Mouse (Mus musculus) heart, embryonic 12.5 days (tissue): ENCODE results near the gene Polg. TPM values are rescaled to one million over a fixed set of nuclear protein-coding genes. Genes with fewer than 3 reads are reported as not detected.
A peak's percentile ranks its signal among the peaks of the same experiment; 100 is the strongest.

Source experiments
- ATAC-seq: fragments of 200-750 bp; cut with Nextera tagmentation; 2 replicates; pipeline ENCODE4 v1.8.0; 2017; ENCODE audit warnings: moderate TSS enrichment, moderate library complexity; ENCODE audit not compliant: insufficient number of reproducible peaks, low FRiP score
- H3K27ac ChIP-seq: fragments of 300-500 bp; sonication (generic); 2 replicates; pipeline ENCODE4 v1.5.1; 2016; ENCODE audit warnings: mild to moderate bottlenecking, moderate library complexity; ENCODE audit not compliant: poor library complexity, severe bottlenecking
- H3K27me3 ChIP-seq: fragments of 300-500 bp; sonication (generic); replicated peaks from 2 replicates; pipeline ENCODE4 v1.6.1; 2016; ENCODE audit warnings: mild to moderate bottlenecking, moderate library complexity
- H3K36me3 ChIP-seq: fragments of 300-500 bp; sonication (generic); 2 replicates; pipeline ENCODE4 v1.6.1; 2016; ENCODE audit warnings: mild to moderate bottlenecking, moderate library complexity
- H3K4me1 ChIP-seq: fragments of 300-500 bp; sonication (generic); replicated peaks from 2 replicates; pipeline ENCODE4 v1.6.1; 2016; ENCODE audit warnings: mild to moderate bottlenecking
- H3K4me2 ChIP-seq: fragments of 300-500 bp; sonication (generic); 2 replicates; pipeline ENCODE4 v1.6.1; 2016; ENCODE audit warnings: mild to moderate bottlenecking, moderate library complexity
- H3K4me3 ChIP-seq: fragments of 300-500 bp; sonication (generic); 2 replicates; pipeline ENCODE4 v1.5.1; 2016; ENCODE audit warnings: mild to moderate bottlenecking
- H3K9ac ChIP-seq: fragments of 300-500 bp; sonication (generic); 2 replicates; pipeline ENCODE4 v1.6.1; 2016; ENCODE audit warnings: mild to moderate bottlenecking, moderate library complexity
- H3K9me3 ChIP-seq: fragments of 300-500 bp; sonication (generic); replicated peaks from 2 replicates; pipeline ENCODE4 v1.6.1; 2016; ENCODE audit warnings: mild to moderate bottlenecking, moderate library complexity
- WGBS: fragments of 180-500 bp; shearing (Covaris S2); methylation state at CpG from one replicate; pipeline ENCODE4 v1.1.7; 2016; 5-methylcytosine and 5-hydroxymethylcytosine counted together
- polyA plus RNA-seq: library from polyadenylated mRNA; unstranded; fragments of >200 nt; fragmentation: Nextera tagmentation; extraction: Ambion mirVana; gene quantifications from 2 replicates; pipeline ENCODE4 v1.2.1, GENCODE M21; 2016

Polg gene
- polyA plus RNA-seq, 1 experiment from 2014 or later, result 37.9 TPM

- ATAC-seq, result no peak
- Histone ChIP-seq H3K9ac (no peak overlapping the region), H3K27ac (no peak overlapping the region), H3K9me3 (no peaks in the 10 kb centered on the region), H3K4me2 (no peak overlapping the region), H3K4me3 (no peak overlapping the region), H3K36me3 (no peaks in the 10 kb centered on the region), H3K27me3 (peaks cover 63% of the 10 kb centered on the region), H3K4me1 (no peaks in the 10 kb centered on the region)
- WGBS, result 11% methylated on average over 8 of the region's 8 CpGs
Observed at GRCm38 (mm10) chr7:79493915-79494314, 27.8 kb upstream of the Polg start.

DNA sequence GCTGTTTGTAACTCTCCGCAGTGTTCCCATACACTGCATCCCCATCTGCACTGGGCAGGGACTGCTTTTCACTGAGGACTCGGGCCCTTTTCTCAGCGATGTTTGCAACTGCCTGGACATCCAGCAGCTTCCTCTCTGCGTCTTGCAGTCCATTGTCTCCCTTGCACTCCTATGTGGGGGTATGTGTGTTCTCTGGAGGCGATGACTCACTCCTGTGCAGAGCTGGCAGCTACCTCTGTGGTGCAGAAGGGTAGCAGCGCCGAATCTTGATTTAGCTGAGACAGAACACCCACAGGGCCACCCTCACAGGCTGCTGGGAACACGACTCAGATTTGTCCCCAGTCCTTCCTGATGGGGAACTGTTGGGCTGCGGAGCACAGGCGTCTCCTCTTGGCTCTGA, 20.4 kb upstream of the Polg start:
- ATAC-seq, result no peak
- H3K4me2 ChIP-seq, result no peak overlapping the region
- no peak overlapping the region for H3K9ac ChIP-seq
- H3K27ac ChIP-seq, result no peak overlapping the region
- no peak overlapping the region for H3K4me3 ChIP-seq
- WGBS, result 40% methylated on average over 10 of the region's 10 CpGs
- no peaks in the 10 kb centered on the region for H3K9me3 ChIP-seq
- no peaks in the 10 kb centered on the region for H3K36me3 ChIP-seq
- no peaks in the 10 kb centered on the region for H3K4me1 ChIP-seq
- H3K27me3 ChIP-seq, result peaks cover 8% of the 10 kb centered on the region

GRCm38 (mm10) chr7:79474831-79475399, 8.8 kb upstream of the Polg start:
- Histone ChIP-seq H3K9ac (no peak overlapping the region), H3K4me2 (no peak overlapping the region), H3K4me1 (no peaks in the 10 kb centered on the region), H3K9me3 (0 out of 2 replicates have a peak, but pooled peaks cover 3% of the 10 kb centered on the region), H3K27ac (no peak overlapping the region), H3K4me3 (no peak overlapping the region), H3K27me3 (0 out of 2 replicates have a peak, but pooled peaks cover 4% of the 10 kb centered on the region), H3K36me3 (no peaks in the 10 kb centered on the region)
- no peak for ATAC-seq
- 78% methylated on average over 5 of the region's 5 CpGs for WGBS

DNA sequence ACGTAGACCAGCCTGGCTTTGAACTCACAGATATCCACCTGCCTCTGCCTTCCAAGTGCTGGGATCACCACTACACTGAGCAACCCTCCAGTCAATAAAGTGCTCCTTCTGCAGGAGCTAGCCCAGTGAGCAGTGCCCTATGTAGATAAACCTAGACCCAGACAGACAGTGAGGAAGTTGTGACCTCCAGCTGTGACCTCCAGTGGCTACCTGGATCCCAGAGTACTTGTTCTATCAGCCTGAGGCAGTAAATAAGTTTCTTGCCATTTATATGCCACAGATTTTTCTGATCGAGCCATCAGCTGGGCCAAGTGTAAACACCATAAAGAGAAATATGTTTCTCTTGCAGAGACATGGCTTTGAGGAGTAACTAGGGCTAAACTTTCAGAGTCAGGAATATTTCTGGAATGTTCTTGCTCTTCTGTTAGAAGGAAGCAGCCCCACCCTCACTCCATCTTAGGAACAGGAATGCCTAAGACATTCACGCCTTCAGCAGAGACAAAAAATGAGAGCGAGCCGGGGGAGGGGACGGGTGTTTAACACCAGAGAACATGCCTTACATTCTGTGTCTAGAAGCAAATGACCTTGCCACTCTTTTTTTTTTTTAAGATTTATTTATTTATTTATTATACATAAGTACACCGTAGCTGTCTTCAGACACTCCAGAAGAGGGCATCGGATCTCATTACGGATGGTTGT, 7.5 kb upstream of the Polg start:
- Histone ChIP-seq H3K9me3 (0 out of 2 replicates have a peak, but pooled peaks cover 3% of the 10 kb centered on the region), H3K27ac (no peak overlapping the region), H3K4me3 (no peak overlapping the region), H3K4me1 (peaks cover 4% of the 10 kb centered on the region), H3K9ac (no peak overlapping the region), H3K27me3 (0 out of 2 replicates have a peak, but pooled peaks cover 4% of the 10 kb centered on the region), H3K4me2 (no peak overlapping the region), H3K36me3 (no peaks in the 10 kb centered on the region)
- 84% methylated on average over 9 of the region's 9 CpGs for WGBS
- ATAC-seq, result 0 out of 2 replicates have a peak, but pooled peaks have one; percentile 29

DNA sequence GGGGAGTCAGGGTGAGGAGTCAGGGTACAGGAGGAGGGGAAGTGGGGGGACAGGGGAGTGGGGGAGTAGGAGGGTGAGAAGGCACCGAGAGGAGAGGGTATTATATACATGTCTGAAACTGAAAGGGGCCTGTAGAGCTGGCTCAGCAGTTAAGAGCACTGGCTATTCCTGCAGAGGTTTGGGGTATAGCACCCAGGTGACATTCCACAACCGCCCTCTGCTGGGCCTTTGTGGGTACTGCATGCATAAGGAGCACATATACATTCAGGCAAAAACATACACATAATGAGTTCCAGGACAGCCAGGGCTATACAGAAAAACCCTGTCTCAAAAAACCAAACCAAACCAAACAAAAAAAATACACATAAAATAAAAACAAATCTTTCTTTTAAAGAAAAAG, 6.6 kb upstream of the Polg start:
- no peaks in the 10 kb centered on the region for H3K36me3 ChIP-seq
- H3K4me3 ChIP-seq, result no peak overlapping the region
- whole genome bisulfite sequencing, result 50% methylated on average over 2 of the region's 2 CpGs
- H3K4me1 ChIP-seq, result peaks cover 5% of the 10 kb centered on the region
- 0 out of 2 replicates have a peak, but pooled peaks cover 4% of the 10 kb centered on the region for H3K27me3 ChIP-seq
- no peak overlapping the region for H3K27ac ChIP-seq
- no peak overlapping the region for H3K4me2 ChIP-seq
- 0 out of 2 replicates have a peak, but pooled peaks cover 3% of the 10 kb centered on the region for H3K9me3 ChIP-seq
- no peak for ATAC-seq
- no peak overlapping the region for H3K9ac ChIP-seq

GRCm38 (mm10) chr7:79471436-79471835, 5.3 kb upstream of the Polg start:
- WGBS, result 61% methylated on average over 7 of the region's 7 CpGs
- Histone ChIP-seq H3K4me3 (no peak overlapping the region), H3K36me3 (no peaks in the 10 kb centered on the region), H3K4me1 (peaks cover 14% of the 10 kb centered on the region), H3K9me3 (0 out of 2 replicates have a peak, but pooled peaks cover 3% of the 10 kb centered on the region), H3K27ac (no peak overlapping the region), H3K9ac (no peak overlapping the region), H3K27me3 (no peaks in the 10 kb centered on the region), H3K4me2 (no peak overlapping the region)
- ATAC-seq, result no peak

GRCm38 (mm10) chr7:79470718-79471117, 4.6 kb upstream of the Polg start:
- Histone ChIP-seq H3K9ac (no peak overlapping the region), H3K27ac (no peak overlapping the region), H3K4me1 (peaks cover 14% of the 10 kb centered on the region), H3K9me3 (0 out of 2 replicates have a peak, but pooled peaks cover 3% of the 10 kb centered on the region), H3K4me3 (no peak overlapping the region), H3K27me3 (no peaks in the 10 kb centered on the region), H3K4me2 (no peak overlapping the region), H3K36me3 (no peaks in the 10 kb centered on the region)
- 40% methylated on average over 3 of the region's 3 CpGs for WGBS
- no peak for ATAC-seq

GRCm38 (mm10) chr7:79469766-79470165, 3.6 kb upstream of the Polg start:
- Histone ChIP-seq H3K36me3 (no peaks in the 10 kb centered on the region), H3K27ac (no peak overlapping the region), H3K4me1 (peaks cover 19% of the 10 kb centered on the region), H3K9ac (no peak overlapping the region), H3K4me3 (no peak overlapping the region), H3K9me3 (0 out of 2 replicates have a peak, but pooled peaks cover 3% of the 10 kb centered on the region), H3K4me2 (no peak overlapping the region), H3K27me3 (no peaks in the 10 kb centered on the region)
- 29% methylated on average over 5 of the region's 5 CpGs for whole genome bisulfite sequencing
- ATAC-seq, result no peak

GRCm38 (mm10) chr7:79468994-79469393, 2.8 kb upstream of the Polg start:
- H3K9me3 ChIP-seq, result 0 out of 2 replicates have a peak, but pooled peaks cover 3% of the 10 kb centered on the region
- H3K4me1 ChIP-seq, result peaks cover 26% of the 10 kb centered on the region
- H3K36me3 ChIP-seq, result no peaks in the 10 kb centered on the region
- ATAC-seq, result no peak
- H3K9ac ChIP-seq, result no peak overlapping the region
- no peaks in the 10 kb centered on the region for H3K27me3 ChIP-seq
- no peak overlapping the region for H3K4me3 ChIP-seq
- WGBS, result 15% methylated on average over 8 of the region's 8 CpGs
- H3K27ac ChIP-seq, result no peak overlapping the region
- no peak overlapping the region for H3K4me2 ChIP-seq

- ATAC-seq, result no peak
- Histone ChIP-seq H3K36me3 (peaks cover 4% of the 10 kb centered on the region), H3K9ac (no peak overlapping the region), H3K4me2 (peak overlapping the region; percentile 54), H3K4me3 (peak overlapping the region; percentile 7; the same call in 1 of the 2 replicates), H3K9me3 (0 out of 2 replicates have a peak, but pooled peaks cover 3% of the 10 kb centered on the region), H3K4me1 (peaks cover 33% of the 10 kb centered on the region), H3K27me3 (no peaks in the 10 kb centered on the region), H3K27ac (no peak overlapping the region)
- WGBS, result 6% methylated on average over 3 of the region's 6 CpGs
Observed at GRCm38 (mm10) chr7:79467951-79468350, 1.8 kb upstream of the Polg start.

DNA sequence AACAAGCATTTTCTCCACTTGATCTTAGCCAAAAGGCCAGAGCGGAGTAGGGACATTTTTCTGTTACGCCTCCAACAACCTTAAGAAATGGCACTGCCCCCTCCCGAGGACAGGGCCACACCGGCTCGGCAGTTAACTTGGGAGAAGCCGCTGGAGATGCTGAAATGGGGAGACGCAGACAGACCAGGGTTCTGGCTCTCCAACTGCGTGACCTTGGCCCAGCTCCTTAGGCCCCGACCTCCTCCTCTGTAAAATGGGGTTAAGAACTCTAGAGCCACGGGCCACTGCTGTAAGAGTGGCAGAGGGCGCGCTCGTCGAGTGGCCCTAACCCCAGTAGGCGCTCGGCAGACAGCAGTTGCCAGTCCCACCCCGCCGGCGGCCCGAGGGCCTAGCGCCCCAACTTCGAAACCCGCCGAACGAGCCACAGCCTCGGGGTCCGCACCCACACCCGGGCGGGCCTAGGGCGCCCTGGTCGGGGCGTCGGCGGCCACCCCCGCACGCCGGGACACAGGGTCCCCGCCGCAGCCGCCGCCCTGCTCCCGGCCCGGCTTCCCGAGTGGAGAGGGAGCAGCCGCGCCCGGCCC, 609 bp downstream of the Polg start:
- H3K9me3 ChIP-seq, result no peaks in the 10 kb centered on the region
- under 1% methylated on average over 47 of the region's 47 CpGs for WGBS
- peak overlapping the region; percentile 95 for H3K4me2 ChIP-seq
- no peaks in the 10 kb centered on the region for H3K27me3 ChIP-seq
- peak overlapping the region; percentile 90 for H3K9ac ChIP-seq
- peaks cover 33% of the 10 kb centered on the region for H3K4me1 ChIP-seq
- peak overlapping the region; percentile 91 for H3K4me3 ChIP-seq
- H3K27ac ChIP-seq, result peak overlapping the region; percentile 74
- peak; percentile 40 for ATAC-seq
- H3K36me3 ChIP-seq, result peaks cover 23% of the 10 kb centered on the region
